Mouse (Mus musculus) limb, embryonic 14.5 days (tissue): ENCODE data around the gene Elfn1. TPM values are rescaled to one million over a fixed set of nuclear protein-coding genes. Genes with fewer than 3 reads are reported as not detected.

ENCODE experiments used
- ATAC-seq: fragments of 200-750 bp; cut with Nextera tagmentation; 2 replicates; pipeline ENCODE4 v1.8.0; 2017; ENCODE audit warnings: low read depth, moderate number of reproducible peaks, moderate TSS enrichment; ENCODE audit not compliant: low FRiP score
- DNase-seq: peaks from one replicate; pipeline ENCODE4 v3.0.0-alpha.2; 2015; ENCODE audit warnings: low spot score
- H3K27ac ChIP-seq: fragments of 300-500 bp; sonication (generic); replicated peaks from 2 replicates; pipeline ENCODE4 v1.5.1; 2014; ENCODE audit warnings: low read depth, mild to moderate bottlenecking, low read length, moderate library complexity, mixed read lengths
- H3K27me3 ChIP-seq: fragments of 300-500 bp; sonication (generic); 2 replicates; pipeline ENCODE4 v1.6.1; 2014; ENCODE audit warnings: low read length, mixed read lengths; ENCODE audit not compliant: control insufficient read depth, insufficient read depth
- H3K36me3 ChIP-seq: fragments of 300-500 bp; sonication (generic); 2 replicates; pipeline ENCODE4 v1.6.1; 2014; ENCODE audit warnings: mild to moderate bottlenecking, low read length, moderate library complexity, mixed read lengths; ENCODE audit not compliant: control insufficient read depth, insufficient read depth
- H3K4me1 ChIP-seq: fragments of 300-500 bp; sonication (generic); 2 replicates; pipeline ENCODE4 v1.6.1; 2014; ENCODE audit warnings: antibody characterized with exemption, low read length, mixed read lengths; ENCODE audit not compliant: control insufficient read depth, insufficient read depth
- H3K4me2 ChIP-seq: fragments of 300-500 bp; sonication (generic); replicated peaks from 2 replicates; pipeline ENCODE4 v1.6.1; 2014; ENCODE audit warnings: low read depth, mild to moderate bottlenecking, low read length, moderate library complexity; ENCODE audit not compliant: severe bottlenecking
- H3K4me3 ChIP-seq: fragments of 300-500 bp; sonication (generic); replicated peaks from 2 replicates; pipeline ENCODE4 v1.5.1; 2014; ENCODE audit warnings: low read length
- H3K9ac ChIP-seq: fragments of 300-500 bp; sonication (generic); 2 replicates; pipeline ENCODE4 v1.6.1; 2014; ENCODE audit warnings: mild to moderate bottlenecking, low read depth, low read length, moderate library complexity; ENCODE audit not compliant: severe bottlenecking
- H3K9me3 ChIP-seq: fragments of 300-500 bp; sonication (generic); 2 replicates; pipeline ENCODE4 v1.6.1; 2016; ENCODE audit warnings: low read length; ENCODE audit not compliant: control insufficient read depth
- POLR2A ChIP-seq: fragments of 200-500 bp; IDR thresholded peaks from 2 replicates; pipeline ENCODE4 v1.8.0; 2012; ENCODE audit warnings: inconsistent platforms, mild to moderate bottlenecking, moderate library complexity, borderline replicate concordance; ENCODE audit not compliant: insufficient read depth, insufficient read length; ENCODE audit errors: extremely low read depth
- WGBS: fragments of 180-500 bp; shearing (Covaris S2); extraction: QIAGEN DNeasy Blood & Tissue Kit; methylation state at CpG from one replicate; pipeline ENCODE4 v1.1.7; 2014; 5-methylcytosine and 5-hydroxymethylcytosine counted together
- polyA plus RNA-seq, 2 experiments: library from polyadenylated mRNA; depleted of rRNA in 1 of 2; stranded (reverse) in 1 of 2; unstranded in 1 of 2; fragments of >200 nt; fragmentation: Nextera tagmentation in 1 of 2; extraction: Ambion mirVana in 1 of 2; gene quantifications; 2 replicates each; pipeline versions ENCODE4 v1.2.1 to v1.2.3; 2012 to 2014

The Elfn1 gene
- polyA plus RNA-seq, 2 experiments = 0.92 to 3.7 TPM

GRCm38 (mm10) chr5:140012286-140012967 lies 104.7 kb downstream of the Elfn1 start:
- Histone ChIP-seq H3K27me3 (no peaks in the 10 kb centered on the region), H3K9ac (no peak overlapping the region), H3K36me3 (peaks cover 6% of the 10 kb centered on the region; the same call in 1 of the 2 replicates), H3K9me3 (no peaks in the 10 kb centered on the region), H3K4me3 (no peak overlapping the region), H3K4me2 (no peak overlapping the region), H3K27ac (no peak overlapping the region), H3K4me1 (0 out of 2 replicates have a peak, but pooled peaks cover 4% of the 10 kb centered on the region)
- ATAC-seq = no peak
- TF ChIP-seq POLR2A = no peak
- DNase-seq = no peak
- WGBS = 64% methylated on average over 12 of the region's 12 CpGs

- no peak overlapping the region for H3K27ac ChIP-seq
These were observed 105.9 kb downstream of the Elfn1 start for GRCm38 (mm10) chr5:140013652-140014051.

GRCm38 (mm10) chr5:140016896-140017295 lies 109.2 kb downstream of the Elfn1 start:
- ATAC-seq (no peak), DNase-seq (no peak)
- Histone ChIP-seq H3K9ac (no peak overlapping the region), H3K4me3 (no peak overlapping the region), H3K27me3 (no peaks in the 10 kb centered on the region), H3K4me1 (0 out of 2 replicates have a peak, but pooled peaks cover 4% of the 10 kb centered on the region), H3K36me3 (no peaks in the 10 kb centered on the region), H3K4me2 (no peak overlapping the region), H3K27ac (no peak overlapping the region), H3K9me3 (no peaks in the 10 kb centered on the region)
- TF ChIP-seq POLR2A = no peak
- 81% methylated on average over 1 of the region's 1 CpGs for WGBS

More at GRCm38 (mm10) chr5:140013652-140014051, 105.9 kb downstream of the Elfn1 start:
- 0 out of 2 replicates have a peak, but pooled peaks cover 3% of the 10 kb centered on the region for H3K36me3 ChIP-seq
- no peak overlapping the region for H3K9ac ChIP-seq
- H3K27me3 ChIP-seq = no peaks in the 10 kb centered on the region
- 46% methylated on average over 5 of the region's 5 CpGs for WGBS
- no peak overlapping the region for H3K4me3 ChIP-seq
- DNase-seq = no peak
- no peak for TF ChIP-seq POLR2A
- H3K4me2 ChIP-seq = no peak overlapping the region
- H3K4me1 ChIP-seq = 0 out of 2 replicates have a peak, but pooled peaks cover 4% of the 10 kb centered on the region
- H3K9me3 ChIP-seq = no peaks in the 10 kb centered on the region
- no peak for ATAC-seq

GRCm38 (mm10) chr5:140018780-140019179 lies 111.0 kb downstream of the Elfn1 start:
- 0 out of 2 replicates have a peak, but pooled peaks cover 4% of the 10 kb centered on the region for H3K4me1 ChIP-seq
- H3K27me3 ChIP-seq = no peaks in the 10 kb centered on the region
- no peak overlapping the region for H3K27ac ChIP-seq
- H3K9me3 ChIP-seq = no peaks in the 10 kb centered on the region
- H3K4me2 ChIP-seq = no peak overlapping the region
- no peak overlapping the region for H3K9ac ChIP-seq
- ATAC-seq (no peak), DNase-seq (no peak)
- TF ChIP-seq POLR2A = no peak
- H3K36me3 ChIP-seq = no peaks in the 10 kb centered on the region
- 90% methylated on average over 7 of the region's 7 CpGs for WGBS
- no peak overlapping the region for H3K4me3 ChIP-seq

GRCm38 (mm10) chr5:140019616-140020015 lies 111.9 kb downstream of the Elfn1 start:
- no peak overlapping the region for H3K9ac ChIP-seq
- 100% methylated on average over 1 of the region's 1 CpGs for WGBS
- ATAC-seq (no peak), DNase-seq (no peak)
- H3K4me2 ChIP-seq = no peak overlapping the region
- H3K27me3 ChIP-seq = no peaks in the 10 kb centered on the region
- no peak overlapping the region for H3K27ac ChIP-seq
- no peaks in the 10 kb centered on the region for H3K36me3 ChIP-seq
- TF ChIP-seq POLR2A = no peak
- H3K9me3 ChIP-seq = no peaks in the 10 kb centered on the region
- no peak overlapping the region for H3K4me3 ChIP-seq
- no peaks in the 10 kb centered on the region for H3K4me1 ChIP-seq
